Mouse (Mus musculus) cerebellum, adult 18-20 months (tissue): ENCODE data around the gene Xpc.
A peak's percentile ranks its signal among the peaks of the same experiment; 100 is the strongest.
"Not testable (repeated sequence)": the region's sequence is repeated elsewhere in the genome, so short reads cannot be mapped to it uniquely, and the experiment has no call there.

Experiments used
- DNase-seq, 2 experiments: peaks; one replicate each; pipeline ENCODE4 v3.0.0; 2021

The Xpc gene

GRCm38 (mm10) chr6:91471427-91471826 lies 44.3 kb downstream of the Xpc start:
- DNase-seq, result not testable (repeated sequence)

GRCm38 (mm10) chr6:91470712-91471111 lies 45.0 kb downstream of the Xpc start:
- DNase-seq, result no peak

- no peak for DNase-seq
These were observed 48.6 kb downstream of the Xpc start for GRCm38 (mm10) chr6:91467106-91467505.

GRCm38 (mm10) chr6:91465756-91466155 lies 49.9 kb downstream of the Xpc start:
- DNase-seq, result no peak

- no peak for DNase-seq
These were observed 56.2 kb downstream of the Xpc start for GRCm38 (mm10) chr6:91459471-91459870.

- DNase-seq, result no peak
These were observed 61.1 kb downstream of the Xpc start for GRCm38 (mm10) chr6:91454546-91454945.

GRCm38 (mm10) chr6:91452056-91452455 lies 63.6 kb downstream of the Xpc start:
- DNase-seq, result no peak

GRCm38 (mm10) chr6:91449472-91450225 lies 66.0 kb downstream of the Xpc start:
- DNase-seq, result no peak

- DNase-seq, result no peak
These were observed 70.4 kb downstream of the Xpc start for GRCm38 (mm10) chr6:91445316-91445715.

GRCm38 (mm10) chr6:91441145-91441662 lies 74.5 kb downstream of the Xpc start:
- no peak for DNase-seq

- peak; percentile 95 to 98 for DNase-seq
These were observed 75.1 kb downstream of the Xpc start for GRCm38 (mm10) chr6:91440474-91441144.
